Mouse (Mus musculus): ENCODE results near the gene Rbm33.

The Rbm33 gene

GRCm38 (mm10) chr5:28324457-28324856, 7.5 kb downstream of the Rbm33 start:
- no peak for DNase-seq (ENCODE audit: low spot score)

- peak; percentile 77 for DNase-seq (ENCODE audit: low spot score)
Observed at GRCm38 (mm10) chr5:28329024-28329806, 12.3 kb downstream of the Rbm33 start.

- DNase-seq (ENCODE audit: low spot score), result no peak
Observed at GRCm38 (mm10) chr5:28333731-28334130, 16.8 kb downstream of the Rbm33 start.

- DNase-seq (ENCODE audit: low spot score), result no peak
Observed at GRCm38 (mm10) chr5:28351857-28352513, 35.1 kb downstream of the Rbm33 start.

- no peak for DNase-seq (ENCODE audit: low spot score)
Observed at GRCm38 (mm10) chr5:28355614-28356013, 38.7 kb downstream of the Rbm33 start.

- no peak for DNase-seq (ENCODE audit: low spot score)
Observed at GRCm38 (mm10) chr5:28360745-28361144, 43.8 kb downstream of the Rbm33 start.

- DNase-seq (ENCODE audit: low spot score), result no peak
Observed at GRCm38 (mm10) chr5:28368056-28368455, 51.1 kb downstream of the Rbm33 start.

GRCm38 (mm10) chr5:28370836-28371235, 53.9 kb downstream of the Rbm33 start:
- no peak for DNase-seq (ENCODE audit: low spot score)

GRCm38 (mm10) chr5:28372172-28372664, 55.3 kb downstream of the Rbm33 start:
- DNase-seq (ENCODE audit: low spot score), result no peak

- DNase-seq (ENCODE audit: low spot score), result no peak
Observed at GRCm38 (mm10) chr5:28373498-28374427, 56.8 kb downstream of the Rbm33 start.

GRCm38 (mm10) chr5:28377299-28377698, 60.4 kb downstream of the Rbm33 start:
- no peak for DNase-seq (ENCODE audit: low spot score)

- DNase-seq (ENCODE audit: low spot score), result peak; percentile 70
Observed at GRCm38 (mm10) chr5:28382289-28382688, 65.4 kb downstream of the Rbm33 start.

GRCm38 (mm10) chr5:28386783-28387182, 69.9 kb downstream of the Rbm33 start:
- DNase-seq (ENCODE audit: low spot score), result no peak

- DNase-seq (ENCODE audit: low spot score), result no peak
Observed at GRCm38 (mm10) chr5:28387531-28388179, 70.7 kb downstream of the Rbm33 start.

GRCm38 (mm10) chr5:28388184-28388583, 71.3 kb downstream of the Rbm33 start:
- DNase-seq (ENCODE audit: low spot score), result peak; percentile 60

- no peak for DNase-seq (ENCODE audit: low spot score)
Observed at GRCm38 (mm10) chr5:28390189-28390588, 73.3 kb downstream of the Rbm33 start.

- no peak for DNase-seq (ENCODE audit: low spot score)
Observed at GRCm38 (mm10) chr5:28397344-28397743, 80.4 kb downstream of the Rbm33 start.

- DNase-seq (ENCODE audit: low spot score), result no peak
Observed at GRCm38 (mm10) chr5:28398736-28399135, 81.8 kb downstream of the Rbm33 start.

GRCm38 (mm10) chr5:28399451-28400115, 82.7 kb downstream of the Rbm33 start:
- no peak for DNase-seq (ENCODE audit: low spot score)

GRCm38 (mm10) chr5:28402756-28403155, 85.8 kb downstream of the Rbm33 start:
- peak; percentile 84 for DNase-seq (ENCODE audit: low spot score)

- DNase-seq (ENCODE audit: low spot score), result no peak
Observed at GRCm38 (mm10) chr5:28406662-28407061, 89.7 kb downstream of the Rbm33 start.
